Mouse (Mus musculus): ENCODE data around the gene Gpam.

- TF ChIP-seq POLR2A (IDR thresholded peaks at IDR 0.05; ENCODE audit: insufficient read depth, low read length) (no peak), EP300 (IDR thresholded peaks at IDR 0.05; ENCODE audit: insufficient read depth, low read depth, low read length) (no peak)
Observed at GRCm38 (mm10) chr19:55157029-55157428, 30.0 kb upstream of the Gpam start.
